ENCODE assay signal across 9 mouse cellular contexts in genomic region chr19:38043281-38043981, GRCm38 (mm10). TPM values are rescaled to one million over a fixed set of nuclear protein-coding genes. Genes with fewer than 3 reads are reported as not detected.
DNase-seq lines count a peak whose midpoint lies in the region; ATAC-seq and TF ChIP-seq lines count a peak whose summit lies in the region.
"Had no signal": no experiment of that assay in that cellular context is flagged by ENCODE, and none has a peak within 500 bp of the region (broad histone marks: within the 10 kb centered on the region; RNA-seq: fewer than 3 reads in every experiment).

Gene Myof (minus strand): TSS chr19:38043577.

- peak within 1 kb of the TSS; percentile 37 for H3K4me3 ChIP-seq in hindbrain, embryonic 15.5 days
- H3K4me3 ChIP-seq in liver, adult 2 months (ENCODE audit: insufficient read depth, low read depth, low read length): peak within 1 kb of the TSS; percentile 49
- peak within 1 kb of the TSS; percentile 35 for H3K4me3 ChIP-seq in midbrain, embryonic 16.5 days (ENCODE audit: low read depth, low read length)

- H3K79me2 ChIP-seq in liver, adult 2 months (ENCODE audit: control insufficient read depth, insufficient read depth, low read length): no peaks in the 10 kb centered on the region

- ATAC-seq in hindbrain, embryonic 15.5 days (ENCODE audit: low FRiP score, low read depth): no peak
- no peak for ATAC-seq in midbrain, embryonic 16.5 days

- peak; percentile 53 to 66 for DNase-seq in cerebellum, postnatal 10 days
- no peak for DNase-seq in cerebellum, adult 9-10 months
- DNase-seq in adrenal gland, postnatal 4 days (ENCODE audit: low spot score in 2 of 2): peak in 1 of 2 experiments; percentile 28
- peak; percentile 24 to 36 for DNase-seq in gastrocnemius, adult 8-10 months (ENCODE audit: low spot score in 2 of 2)
- DNase-seq in liver, adult 2 months (ENCODE audit: extremely low read depth, low read depth, low spot score): peak; percentile 16
- DNase-seq in thymus, postnatal 36 days: peak; percentile 35 to 38

- TF ChIP-seq CTCF in liver, adult 2 months (IDR thresholded peaks at IDR 0.05; ENCODE audit: low read depth, low read length): 0 out of 2 replicates have a peak, but pooled peaks have one; percentile 10

- H3K4me1 ChIP-seq in hindbrain, embryonic 15.5 days (replicated peaks): peaks cover 8% of the 10 kb centered on the region
- H3K4me1 ChIP-seq in liver, adult 2 months (ENCODE audit: control insufficient read depth, insufficient read depth, low read length): no peaks in the 10 kb centered on the region; the same call in 1 of the 2 replicates
- H3K4me1 ChIP-seq in midbrain, embryonic 16.5 days (ENCODE audit: control insufficient read depth, insufficient read depth, low read length): peaks cover 8% of the 10 kb centered on the region

- H3K36me3 ChIP-seq in hindbrain, embryonic 15.5 days: no peaks in the 10 kb centered on the region
- no peaks in the 10 kb centered on the region for H3K36me3 ChIP-seq in liver, adult 2 months (ENCODE audit: control insufficient read depth, insufficient read depth, low read length)
- H3K36me3 ChIP-seq in midbrain, embryonic 16.5 days (ENCODE audit: control insufficient read depth, insufficient read depth, low read length): no peaks in the 10 kb centered on the region
- H3K36me3 ChIP-seq: G1E had no signal

- peak within 1 kb of the TSS; percentile 74 for H3K4me2 ChIP-seq in hindbrain, embryonic 15.5 days
- peak within 1 kb of the TSS; percentile 73 for H3K4me2 ChIP-seq in midbrain, embryonic 16.5 days (ENCODE audit: low read length)

- H3K9ac ChIP-seq in hindbrain, embryonic 15.5 days: peak within 1 kb of the TSS; percentile 35; the same call in 1 of the 2 replicates
- H3K9ac ChIP-seq in liver, adult 2 months (ENCODE audit: low read depth, low read length): peak within 1 kb of the TSS; percentile 40; the same call in 1 of the 2 replicates
- H3K9ac ChIP-seq in midbrain, embryonic 16.5 days (ENCODE audit: low read depth, low read length): peak within 1 kb of the TSS; percentile 55; the same call in 1 of the 2 replicates

- H3K27ac ChIP-seq in hindbrain, embryonic 15.5 days (replicated peaks): no peak within 1 kb of the TSS
- H3K27ac ChIP-seq in liver, adult 2 months (replicated peaks; ENCODE audit: insufficient read depth, low read depth, low read length): no peak within 1 kb of the TSS
- no peak within 1 kb of the TSS for H3K27ac ChIP-seq in midbrain, embryonic 16.5 days (ENCODE audit: low read length)

- TF ChIP-seq POLR2A in liver, adult 2 months (IDR thresholded peaks at IDR 0.05; ENCODE audit: extremely low read depth, insufficient read depth, low read length): no peak

- no peaks in the 10 kb centered on the region for H3K9me3 ChIP-seq in hindbrain, embryonic 15.5 days
- no peaks in the 10 kb centered on the region for H3K9me3 ChIP-seq in midbrain, embryonic 16.5 days (replicated peaks; ENCODE audit: control insufficient read depth, low read length, poor library complexity, severe bottlenecking)
- H3K9me3 ChIP-seq: G1E had no signal

- under 1% methylated on average over 28 of the region's 28 CpGs for WGBS in hindbrain, embryonic 15.5 days
- WGBS in liver, adult 2 months: under 1% methylated on average over 28 of the region's 28 CpGs
- WGBS in midbrain, embryonic 16.5 days: under 1% methylated on average over 28 of the region's 28 CpGs

- peaks cover 32% of the 10 kb centered on the region for H3K27me3 ChIP-seq in hindbrain, embryonic 15.5 days
- H3K27me3 ChIP-seq in liver, adult 2 months (ENCODE audit: control insufficient read depth, insufficient read depth, low read length): no peaks in the 10 kb centered on the region
- H3K27me3 ChIP-seq in midbrain, embryonic 16.5 days (ENCODE audit: control insufficient read depth, insufficient read depth, low read depth, low read length): peaks cover 18% of the 10 kb centered on the region

RNA-seq across cellular contexts. Expression of gene Myof, which starts in this region (rescaled TPM):
- total RNA-seq in adrenal gland, postnatal 4 days (2021): 10 to 100 TPM; 19.7 to 24.6 TPM
- 1 to 10 TPM; 4.0 to 5.8 (median 5.0) TPM for total RNA-seq in gastrocnemius, adult 8-10 months (2022)
- 1.6 and 2.5 TPM in 2 replicates for polyA plus RNA-seq in hindbrain, embryonic 15.5 days (2015; fragmentation: Nextera tagmentation; extraction: Ambion mirVana)
- total RNA-seq in liver, adult 2 months (2014; rRNA removed): 2.1 TPM in 2 replicates
- polyA plus RNA-seq in liver, adult 2 months (2012; rRNA removed): 0.48 and 0.60 TPM in 2 replicates
- 1.4 and 1.9 TPM in 2 replicates for polyA plus RNA-seq in midbrain, embryonic 16.5 days (2015; fragmentation: Nextera tagmentation; extraction: Ambion mirVana)
- polyA plus RNA-seq: G1E had no signal
